Mouse (Mus musculus): ENCODE measurements around the gene Perm1.

- TF ChIP-seq MAFK (IDR thresholded peaks at IDR 0.05; ENCODE audit: insufficient read depth, low read depth, low read length) = peak; percentile 92
- TF ChIP-seq CHD2 (IDR thresholded peaks at IDR 0.05; ENCODE audit: low read depth, low read length) = no peak
These were observed 39.6 kb downstream of the Perm1 start, which contains the start of gene Samd11 for GRCm38 (mm10) chr4:156255078-156255839.

Measured in ES-E14 (cell line).